Mouse (Mus musculus): ENCODE measurements at regions not wholly inside any gene's neighbourhood (a gene's known extent, or its start where the extent isn't known, plus 50 kb on each side); places are given as distances from the start of the nearest gene placed in this dataset.

- DNase-seq (ENCODE audit: low read depth, low spot score) = no peak
- 72% methylated on average over 4 of the region's 4 CpGs for WGBS
Measured at GRCm38 (mm10) chr16:84581166-84581565, 66.2 kb downstream of the A730009L09Rik start.

DNA sequence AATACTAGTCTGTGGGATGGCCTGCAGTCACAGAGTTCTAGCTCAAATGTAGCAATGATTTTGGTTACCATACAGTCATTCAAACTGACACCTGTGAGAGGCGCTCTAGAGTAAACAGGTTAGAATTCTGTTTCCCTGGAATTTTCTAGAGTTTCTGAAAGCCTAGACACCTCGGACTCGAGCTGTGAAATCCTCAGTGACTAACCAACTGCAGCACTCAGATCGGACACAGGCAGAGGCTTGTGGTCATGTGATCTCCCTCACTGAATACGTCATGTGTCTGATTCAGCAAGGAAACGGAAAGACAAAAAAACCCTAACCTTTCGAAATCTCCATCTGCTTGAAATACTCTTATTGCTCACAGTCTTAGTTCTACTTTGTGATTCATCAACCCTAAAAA lies 68.4 kb downstream of the A730009L09Rik start:
- no peak for DNase-seq (ENCODE audit: low read depth, low spot score)
- 72% methylated on average over 7 of the region's 7 CpGs for WGBS

GRCm38 (mm10) chr16:84583773-84584229 lies 68.9 kb downstream of the A730009L09Rik start:
- 80% methylated on average over 19 of the region's 19 CpGs for WGBS
- no peak for DNase-seq (ENCODE audit: low read depth, low spot score)

- 85% methylated on average over 14 of the region's 14 CpGs for WGBS
- DNase-seq (ENCODE audit: low read depth, low spot score) = no peak
Measured at GRCm38 (mm10) chr16:84584724-84585399, 69.9 kb downstream of the A730009L09Rik start.

DNA sequence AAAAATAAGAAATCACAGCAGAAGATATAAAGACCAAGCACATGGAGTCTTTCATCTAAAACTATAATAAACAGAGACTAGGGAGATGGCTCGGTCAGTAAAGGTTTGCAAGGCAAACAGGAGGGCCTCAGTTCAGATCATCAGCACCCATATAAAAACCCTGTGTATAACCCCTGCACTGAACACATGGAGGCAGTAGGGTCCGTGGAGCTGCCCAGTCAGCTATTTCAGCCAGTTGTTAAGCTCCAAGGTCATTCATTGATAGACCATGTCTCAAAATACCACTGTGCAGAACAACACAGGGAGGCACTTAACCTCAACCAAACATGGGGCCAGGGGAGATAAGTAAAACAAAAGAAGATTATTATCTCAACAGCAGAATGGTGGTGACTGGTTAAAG lies 78.1 kb downstream of the A730009L09Rik start:
- no peak for DNase-seq (ENCODE audit: low read depth, low spot score)
- 27% methylated on average over 2 of the region's 2 CpGs for WGBS

GRCm38 (mm10) chr16:84602969-84603368 lies 88.0 kb downstream of the A730009L09Rik start:
- WGBS = 75% methylated on average over 8 of the region's 8 CpGs
- DNase-seq (ENCODE audit: low read depth, low spot score) = no peak

DNA sequence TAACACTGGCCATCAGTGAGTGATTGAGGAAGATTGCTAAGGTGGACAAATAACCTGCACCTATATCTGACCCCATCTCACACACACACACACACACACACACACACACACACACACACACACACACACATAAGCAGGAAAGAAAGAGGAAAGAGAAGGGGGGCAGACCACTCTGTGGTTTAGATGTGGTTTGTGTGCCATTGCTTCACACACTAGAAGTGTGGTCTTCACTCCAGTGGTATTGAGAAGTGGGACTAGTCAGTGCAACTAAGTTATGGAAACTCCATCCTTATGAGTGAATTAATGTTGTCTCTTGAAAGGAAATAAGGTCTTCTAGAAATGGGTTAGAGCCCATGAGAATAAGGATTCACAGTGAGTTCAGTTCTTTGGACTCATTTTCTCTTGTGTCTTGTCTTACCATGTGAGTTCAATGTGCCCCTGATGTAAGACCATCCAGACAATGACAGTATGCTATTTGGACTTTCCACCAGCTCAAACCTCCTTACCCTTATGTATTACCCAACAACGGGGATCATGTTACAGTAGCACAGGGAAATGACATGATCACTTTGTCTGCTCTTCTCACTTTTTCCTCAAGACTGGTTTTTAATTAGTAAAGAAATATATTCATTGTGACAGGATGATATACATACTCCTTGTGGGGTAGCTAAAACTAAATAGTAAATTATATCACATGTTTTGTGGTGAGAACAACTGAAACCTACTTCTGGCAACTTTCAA lies 88.7 kb downstream of the A730009L09Rik start:
- WGBS = 82% methylated on average over 1 of the region's 1 CpGs
- no peak for DNase-seq (ENCODE audit: low read depth, low spot score)

GRCm38 (mm10) chr16:84604272-84604975 lies 89.5 kb downstream of the A730009L09Rik start:
- WGBS = 84% methylated on average over 9 of the region's 9 CpGs
- no peak for DNase-seq (ENCODE audit: low read depth, low spot score)

- 66% methylated on average over 5 of the region's 5 CpGs for WGBS
- no peak for DNase-seq (ENCODE audit: low read depth, low spot score)
Measured at GRCm38 (mm10) chr16:84606010-84606803, 91.3 kb downstream of the A730009L09Rik start.

DNA sequence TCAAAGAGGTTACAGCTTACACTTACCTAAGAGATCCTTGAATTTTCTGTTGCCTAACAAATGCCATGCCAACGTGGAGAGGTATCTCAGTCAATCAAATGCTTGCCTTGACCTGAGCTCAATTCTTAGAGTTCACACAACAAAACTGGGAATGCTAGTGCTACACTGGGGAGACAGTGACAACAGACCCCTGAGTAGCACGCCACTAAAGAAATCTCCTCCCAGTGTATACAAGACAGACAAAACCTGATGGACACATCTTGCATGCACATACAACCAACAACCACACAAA lies 91.8 kb downstream of the A730009L09Rik start:
- WGBS = 60% methylated on average over 2 of the region's 2 CpGs
- no peak for DNase-seq (ENCODE audit: low read depth, low spot score)

GRCm38 (mm10) chr16:84607503-84607902 lies 92.6 kb downstream of the A730009L09Rik start:
- 73% methylated on average over 6 of the region's 6 CpGs for WGBS

DNA sequence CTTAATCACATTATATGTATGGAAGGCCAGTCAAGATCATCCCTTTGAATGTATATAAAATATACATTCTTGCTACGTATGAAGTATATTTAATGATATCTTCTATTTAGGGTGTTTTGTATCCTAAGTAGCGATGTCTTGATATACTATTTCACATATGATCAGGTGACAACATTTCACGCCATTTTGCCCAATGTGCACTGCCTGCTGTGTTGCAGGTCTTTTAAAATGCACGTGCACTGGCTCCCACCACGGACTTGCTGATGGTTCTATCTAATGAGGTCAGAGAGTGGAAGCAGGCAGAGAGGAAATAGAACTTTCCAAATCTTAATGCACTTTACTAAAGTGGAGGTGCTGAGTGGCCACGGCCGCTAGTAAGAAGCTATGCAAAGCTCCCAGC lies 100.8 kb downstream of the A730009L09Rik start:
- no peak for DNase-seq (ENCODE audit: low read depth, low spot score)
- 85% methylated on average over 7 of the region's 7 CpGs for WGBS

More at GRCm38 (mm10) chr16:84607503-84607902, 92.6 kb downstream of the A730009L09Rik start:
- DNase-seq (ENCODE audit: low read depth, low spot score) = no peak

GRCm38 (mm10) chr16:84616132-84616531 lies 101.2 kb downstream of the A730009L09Rik start:
- 84% methylated on average over 1 of the region's 1 CpGs for WGBS
- DNase-seq (ENCODE audit: low read depth, low spot score) = no peak

DNA sequence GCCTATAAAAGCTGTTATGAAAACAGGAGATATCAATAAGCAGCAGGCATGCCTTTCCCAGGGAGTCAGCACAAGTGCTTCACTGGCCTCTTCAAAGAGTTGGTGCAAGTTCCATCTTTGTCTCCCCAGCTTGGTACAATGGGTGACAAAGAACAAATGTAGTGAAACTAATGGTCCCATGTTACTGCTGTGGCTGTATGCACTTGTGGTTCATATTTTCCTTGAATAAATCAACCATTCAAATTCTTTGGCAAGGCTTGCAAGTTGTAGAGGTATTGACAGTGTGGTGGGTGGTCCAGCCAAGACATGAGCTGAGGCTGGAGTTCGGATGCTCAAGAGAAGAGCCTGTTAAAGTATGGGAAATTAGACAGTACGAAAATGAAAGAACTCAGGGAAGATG lies 103.5 kb downstream of the A730009L09Rik start:
- no peak for DNase-seq (ENCODE audit: low read depth, low spot score)
- 76% methylated on average over 2 of the region's 2 CpGs for WGBS

GRCm38 (mm10) chr16:84619876-84620275 lies 105.0 kb downstream of the A730009L09Rik start:
- no peak for DNase-seq (ENCODE audit: low read depth, low spot score)
- WGBS = 87% methylated on average over 2 of the region's 2 CpGs

DNA sequence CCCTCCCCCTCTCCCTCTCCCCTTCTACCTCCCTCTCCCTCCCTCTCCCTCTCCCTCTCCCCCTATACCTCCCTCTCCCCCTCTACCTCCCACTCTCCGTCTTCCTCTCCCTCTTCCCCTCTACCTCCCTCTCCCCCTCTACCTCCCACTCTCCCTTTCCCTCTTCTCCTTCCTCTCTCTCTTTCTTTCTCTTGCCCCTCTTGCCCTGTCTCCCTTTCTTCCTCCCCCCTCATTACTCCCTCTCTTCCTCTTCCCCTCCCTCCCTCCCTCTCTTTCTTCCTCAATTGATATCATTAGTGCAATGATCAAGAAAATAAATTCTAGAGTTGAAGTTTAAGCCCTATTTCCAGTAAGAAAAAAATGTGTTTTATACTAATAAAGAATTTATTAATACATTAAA lies 105.9 kb downstream of the A730009L09Rik start:
- WGBS = no CpG with 5 or more reads among the region's 1 CpGs
- no peak for DNase-seq (ENCODE audit: low read depth, low spot score)

DNA sequence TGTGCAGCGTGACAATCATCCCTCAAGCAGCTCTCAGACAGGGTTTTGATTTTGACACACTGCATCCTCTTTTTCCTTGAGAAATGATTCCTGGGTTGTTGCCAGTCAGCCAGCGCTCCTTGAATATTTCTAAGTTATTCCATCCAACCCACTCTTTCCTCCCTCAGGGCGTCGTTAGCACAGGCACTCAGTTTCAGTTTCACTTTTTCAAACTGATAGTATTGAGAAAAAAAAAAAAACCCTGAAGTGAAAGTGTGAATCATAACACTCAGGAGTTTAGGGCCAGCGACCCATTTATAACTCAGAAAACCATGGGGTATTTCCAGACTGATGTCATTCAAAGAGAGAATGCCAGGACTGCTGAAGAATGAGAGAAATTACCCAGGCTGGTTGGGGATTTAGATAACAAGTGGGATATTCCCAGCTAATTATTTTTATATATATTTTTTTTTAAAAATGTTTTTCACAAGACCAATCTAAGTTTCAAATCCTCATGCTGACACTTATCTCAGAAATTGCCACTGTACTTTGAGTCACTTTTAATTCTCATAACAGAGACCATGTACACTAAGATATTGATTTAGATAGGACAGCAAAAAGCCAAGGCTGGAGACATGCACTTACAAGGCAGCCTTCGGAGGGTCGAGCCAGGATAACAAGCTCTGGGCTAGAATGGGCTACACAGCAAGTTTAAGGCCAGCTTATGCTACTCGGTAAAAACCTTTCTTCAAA lies 106.5 kb downstream of the A730009L09Rik start:
- 42% methylated on average over 8 of the region's 8 CpGs for WGBS
- peak; percentile 1 for DNase-seq (ENCODE audit: low read depth, low spot score)

- no peak for DNase-seq (ENCODE audit: low read depth, low spot score)
- 65% methylated on average over 4 of the region's 4 CpGs for whole genome bisulfite sequencing
Measured at GRCm38 (mm10) chr16:84623346-84624085, 108.6 kb downstream of the A730009L09Rik start.
